Mouse (Mus musculus) kidney, embryonic 16.5 days (tissue): ENCODE data around the gene Ptma. TPM values are rescaled to one million over a fixed set of nuclear protein-coding genes. Genes with fewer than 3 reads are reported as not detected.

Experiments
- ATAC-seq: fragments of 200-750 bp; cut with Nextera tagmentation; 2 replicates; pipeline ENCODE4 v1.8.0; 2017; ENCODE audit warnings: moderate TSS enrichment; ENCODE audit not compliant: low FRiP score, low TSS enrichment
- H3K27ac ChIP-seq: fragments of 300-500 bp; sonication (generic); 2 replicates; pipeline ENCODE4 v1.5.1; 2014; ENCODE audit warnings: low read length
- H3K27me3 ChIP-seq: fragments of 300-500 bp; sonication (generic); 2 replicates; pipeline ENCODE4 v1.6.1; 2014; ENCODE audit warnings: low read length, control low read depth, mixed read lengths; ENCODE audit not compliant: insufficient read depth
- H3K36me3 ChIP-seq: fragments of 300-500 bp; sonication (generic); 2 replicates; pipeline ENCODE4 v1.6.1; 2014; ENCODE audit warnings: low read length, control low read depth, mixed read lengths; ENCODE audit not compliant: insufficient read depth
- H3K4me1 ChIP-seq: fragments of 300-500 bp; sonication (generic); 2 replicates; pipeline ENCODE4 v1.6.1; 2014; ENCODE audit warnings: low read length, control low read depth, mixed read lengths; ENCODE audit not compliant: insufficient read depth
- H3K4me2 ChIP-seq: fragments of 300-500 bp; sonication (generic); replicated peaks from 2 replicates; pipeline ENCODE4 v1.6.1; 2014; ENCODE audit warnings: low read depth, low read length
- H3K4me3 ChIP-seq: fragments of 300-500 bp; sonication (generic); 2 replicates; pipeline ENCODE4 v1.5.1; 2014; ENCODE audit warnings: mild to moderate bottlenecking, low read length
- H3K9ac ChIP-seq: fragments of 300-500 bp; sonication (generic); replicated peaks from 2 replicates; pipeline ENCODE4 v1.6.1; 2014; ENCODE audit warnings: low read length
- H3K9me3 ChIP-seq: fragments of 300-500 bp; sonication (generic); 2 replicates; pipeline ENCODE4 v1.6.1; 2016; ENCODE audit warnings: low read length, control low read depth
- WGBS: fragments of 180-500 bp; shearing (Covaris S2); extraction: QIAGEN DNeasy Blood & Tissue Kit; methylation state at CpG from one replicate; pipeline ENCODE4 v1.1.7; 2014; 5-methylcytosine and 5-hydroxymethylcytosine counted together
- polyA plus RNA-seq: library from polyadenylated mRNA; unstranded; fragments of >200 nt; fragmentation: Nextera tagmentation; extraction: Ambion mirVana; gene quantifications from 2 replicates; pipeline ENCODE4 v1.2.1, GENCODE M21; 2015

Gene Ptma
- polyA plus RNA-seq, 1 experiment from 2014 or later: 2,279 TPM

DNA sequence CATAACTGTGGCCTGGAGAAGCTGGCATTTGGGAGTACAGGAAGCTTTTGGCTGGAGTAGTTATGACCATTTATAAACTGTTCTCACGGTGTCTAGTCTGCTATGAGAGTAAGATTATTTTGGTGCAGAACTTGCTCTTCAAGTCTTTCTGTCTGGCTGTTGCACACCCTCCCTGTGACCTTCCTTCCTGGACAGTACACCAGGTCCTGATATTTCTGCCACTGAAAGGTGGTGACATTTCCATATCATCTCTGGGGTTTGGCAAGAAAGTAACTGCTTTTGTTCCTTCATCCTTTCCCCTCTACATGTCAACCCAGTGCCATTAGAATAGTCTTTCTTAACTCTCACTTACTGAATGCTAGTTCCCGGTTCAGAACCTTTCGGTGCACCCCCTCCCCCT is 32.7 kb downstream of the Ptma start:
- Histone ChIP-seq H3K9ac (no peak overlapping the region), H3K36me3 (peaks cover 9% of the 10 kb centered on the region), H3K9me3 (no peaks in the 10 kb centered on the region), H3K4me1 (no peaks in the 10 kb centered on the region), H3K4me3 (no peak overlapping the region), H3K27ac (no peak overlapping the region), H3K4me2 (no peak overlapping the region), H3K27me3 (no peaks in the 10 kb centered on the region)
- ATAC-seq: no peak
- WGBS: 88% methylated on average over 3 of the region's 3 CpGs

GRCm38 (mm10) chr1:86562663-86563062 is 36.1 kb downstream of the Ptma start:
- 73% methylated on average over 2 of the region's 2 CpGs for WGBS
- no peaks in the 10 kb centered on the region for H3K27me3 ChIP-seq

DNA sequence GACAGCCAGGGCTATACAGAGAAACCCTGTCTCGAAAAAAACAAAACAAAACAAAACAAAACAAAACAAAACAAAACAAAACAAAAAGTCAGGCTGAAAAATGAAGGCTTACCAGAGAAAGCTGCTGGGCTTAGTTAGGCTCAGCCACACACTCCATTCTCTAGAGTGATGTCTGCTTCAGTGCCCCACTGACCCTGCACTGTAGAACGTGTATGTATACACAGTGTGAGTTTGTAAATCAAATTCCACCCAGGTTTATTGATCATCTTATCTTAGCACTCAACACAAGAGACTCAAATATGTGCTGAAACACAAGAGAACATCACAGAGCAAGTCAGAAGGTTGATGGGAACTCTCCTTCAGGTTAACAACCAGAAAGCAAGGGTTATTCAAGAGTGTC is 41.9 kb downstream of the Ptma start:
- Histone ChIP-seq H3K4me1 (no peaks in the 10 kb centered on the region), H3K27ac (no peak overlapping the region)
- ATAC-seq: no peak

More at GRCm38 (mm10) chr1:86562663-86563062, 36.1 kb downstream of the Ptma start:
- Histone ChIP-seq H3K27ac (no peak overlapping the region), H3K9ac (no peak overlapping the region), H3K4me2 (no peak overlapping the region), H3K36me3 (peaks cover 11% of the 10 kb centered on the region), H3K9me3 (no peaks in the 10 kb centered on the region), H3K4me3 (no peak overlapping the region), H3K4me1 (no peaks in the 10 kb centered on the region)
- ATAC-seq: no peak

GRCm38 (mm10) chr1:86569292-86569860 is 42.9 kb downstream of the Ptma start:
- no peak overlapping the region for H3K9ac ChIP-seq
- no peak overlapping the region for H3K27ac ChIP-seq
- 92% methylated on average over 2 of the region's 2 CpGs for WGBS
- no peak overlapping the region for H3K4me3 ChIP-seq
- 0 out of 2 replicates have a peak, but pooled peaks cover under 1% of the 10 kb centered on the region for H3K36me3 ChIP-seq
- no peak overlapping the region for H3K4me2 ChIP-seq
- no peak for ATAC-seq
- no peaks in the 10 kb centered on the region for H3K27me3 ChIP-seq
- H3K4me1 ChIP-seq: no peaks in the 10 kb centered on the region
- no peaks in the 10 kb centered on the region for H3K9me3 ChIP-seq

More for the DNA sequence above, 41.9 kb downstream of the Ptma start:
- Histone ChIP-seq H3K4me3 (no peak overlapping the region), H3K27me3 (no peaks in the 10 kb centered on the region), H3K36me3 (peaks cover 7% of the 10 kb centered on the region; the same call in 1 of the 2 replicates), H3K9me3 (no peaks in the 10 kb centered on the region), H3K9ac (no peak overlapping the region), H3K4me2 (no peak overlapping the region)
- WGBS: 66% methylated on average over 2 of the region's 2 CpGs

GRCm38 (mm10) chr1:86571381-86571780 is 44.9 kb downstream of the Ptma start:
- no peak overlapping the region for H3K27ac ChIP-seq
- no peak overlapping the region for H3K9ac ChIP-seq
- WGBS: 93% methylated on average over 2 of the region's 2 CpGs
- H3K36me3 ChIP-seq: no peaks in the 10 kb centered on the region
- no peak overlapping the region for H3K4me2 ChIP-seq
- H3K27me3 ChIP-seq: no peaks in the 10 kb centered on the region
- H3K9me3 ChIP-seq: no peaks in the 10 kb centered on the region
- H3K4me3 ChIP-seq: no peak overlapping the region
- no peak for ATAC-seq
- H3K4me1 ChIP-seq: no peaks in the 10 kb centered on the region

- Histone ChIP-seq H3K27me3 (no peaks in the 10 kb centered on the region), H3K27ac (no peak overlapping the region), H3K36me3 (no peaks in the 10 kb centered on the region), H3K9me3 (no peaks in the 10 kb centered on the region), H3K4me1 (no peaks in the 10 kb centered on the region), H3K9ac (no peak overlapping the region), H3K4me2 (no peak overlapping the region), H3K4me3 (no peak overlapping the region)
- WGBS: 88% methylated on average over 4 of the region's 4 CpGs
- ATAC-seq: no peak
Observed at GRCm38 (mm10) chr1:86571941-86572340, 45.4 kb downstream of the Ptma start.

Other genes with a start within 250 kb of the Ptma start
- 9.5 and 10.5 TPM in 2 replicates for gene B3gnt7, start 223.9 kb upstream of the Ptma start, polyA plus RNA-seq
- gene Ncl, start 167.3 kb upstream of the Ptma start, polyA plus RNA-seq: 432 and 504 TPM in 2 replicates
- gene Nmur1, start 100.5 kb upstream of the Ptma start, polyA plus RNA-seq: 0.12 TPM in 1 of 2 replicates, not detected in the other
- gene Tex44, start 100.4 kb upstream of the Ptma start, polyA plus RNA-seq: not detected in 2 replicates
- 50.9 and 52.8 TPM in 2 replicates for gene Pde6d, start 55.9 kb downstream of the Ptma start, polyA plus RNA-seq
- 45.4 and 47.6 TPM in 2 replicates for gene Cops7b, start 56.2 kb downstream of the Ptma start, polyA plus RNA-seq
- gene Nppc, start 143.8 kb downstream of the Ptma start, polyA plus RNA-seq: 3.0 and 3.6 TPM in 2 replicates
- 30.8 and 33.1 TPM in 2 replicates for gene Dis3l2, start 177.1 kb downstream of the Ptma start, polyA plus RNA-seq